Mouse (Mus musculus): Measurements from ENCODE around the gene Esp1. TPM values are rescaled to one million over a fixed set of nuclear protein-coding genes. Genes with fewer than 3 reads are reported as not detected.
"Not testable (repeated sequence)": the region's sequence is repeated elsewhere in the genome, so short reads cannot be mapped to it uniquely, and the experiment has no call there.

Esp1 gene
- total RNA-seq (2014; rRNA removed) (not detected in 2 replicates), polyA plus RNA-seq (2012; rRNA removed) (not detected in 2 replicates)

- no peaks in the 10 kb centered on the region for H3K79me2 ChIP-seq (ENCODE audit: control insufficient read depth, insufficient read depth, low read length)
- no peak for TF ChIP-seq POLR2A (IDR thresholded peaks at IDR 0.05; ENCODE audit: extremely low read depth, insufficient read depth, low read length)
- no peak for TF ChIP-seq CTCF (IDR thresholded peaks at IDR 0.05; ENCODE audit: low read depth, low read length)
- no peaks in the 10 kb centered on the region for H3K4me1 ChIP-seq (ENCODE audit: control insufficient read depth, insufficient read depth, low read length)
- 80% methylated on average over 2 of the region's 2 CpGs for WGBS
- DNase-seq (ENCODE audit: extremely low read depth, low read depth, low spot score): no peak
- H3K27ac ChIP-seq (replicated peaks; ENCODE audit: insufficient read depth, low read depth, low read length): no peak within 1 kb of the TSS
- H3K4me3 ChIP-seq (ENCODE audit: insufficient read depth, low read depth, low read length): no peak within 1 kb of the TSS
- H3K27me3 ChIP-seq (ENCODE audit: control insufficient read depth, insufficient read depth, low read length): no peaks in the 10 kb centered on the region
- H3K36me3 ChIP-seq (ENCODE audit: control insufficient read depth, insufficient read depth, low read length): no peaks in the 10 kb centered on the region
- H3K9ac ChIP-seq (ENCODE audit: low read depth, low read length): no peak within 1 kb of the TSS
Measured at GRCm38 (mm10) chr17:40726820-40727219, at the start of gene Esp1. Esp1 (plus strand) TSS chr17:40727120.

GRCm38 (mm10) chr17:40716273-40716672 is 10.6 kb upstream of the Esp1 start:
- Histone ChIP-seq H3K4me3 (ENCODE audit: insufficient read depth, low read depth, low read length) (no peak overlapping the region), H3K9ac (ENCODE audit: low read depth, low read length) (no peak overlapping the region), H3K27me3 (ENCODE audit: control insufficient read depth, insufficient read depth, low read length) (no peaks in the 10 kb centered on the region), H3K36me3 (ENCODE audit: control insufficient read depth, insufficient read depth, low read length) (no peaks in the 10 kb centered on the region), H3K27ac (replicated peaks; ENCODE audit: insufficient read depth, low read depth, low read length) (no peak overlapping the region), H3K4me1 (ENCODE audit: control insufficient read depth, insufficient read depth, low read length) (no peaks in the 10 kb centered on the region; the same call in 1 of the 2 replicates), H3K79me2 (ENCODE audit: control insufficient read depth, insufficient read depth, low read length) (no peaks in the 10 kb centered on the region)
- TF ChIP-seq POLR2A (IDR thresholded peaks at IDR 0.05; ENCODE audit: extremely low read depth, insufficient read depth, low read length): no peak
- TF ChIP-seq CTCF (IDR thresholded peaks at IDR 0.05; ENCODE audit: low read depth, low read length): no peak
- peak; percentile 23 for DNase-seq (ENCODE audit: extremely low read depth, low read depth, low spot score)

- H3K27me3 ChIP-seq (ENCODE audit: control insufficient read depth, insufficient read depth, low read length); H3K79me2 ChIP-seq (ENCODE audit: control insufficient read depth, insufficient read depth, low read length); H3K9ac ChIP-seq (ENCODE audit: low read depth, low read length); H3K4me3 ChIP-seq (ENCODE audit: insufficient read depth, low read depth, low read length); H3K27ac ChIP-seq (replicated peaks; ENCODE audit: insufficient read depth, low read depth, low read length); H3K36me3 ChIP-seq (ENCODE audit: control insufficient read depth, insufficient read depth, low read length); H3K4me1 ChIP-seq (ENCODE audit: control insufficient read depth, insufficient read depth, low read length): not testable (repeated sequence)
- peak; percentile 43 for DNase-seq (ENCODE audit: extremely low read depth, low read depth, low spot score)
Measured at GRCm38 (mm10) chr17:40717055-40717454, 9.9 kb upstream of the Esp1 start.

- TF ChIP-seq CTCF (IDR thresholded peaks at IDR 0.05; ENCODE audit: low read depth, low read length) (no peak), POLR2A (IDR thresholded peaks at IDR 0.05; ENCODE audit: extremely low read depth, insufficient read depth, low read length) (no peak)
Measured at GRCm38 (mm10) chr17:40731296-40731695, 4.4 kb downstream of the Esp1 start.

GRCm38 (mm10) chr17:40731724-40732123 is 4.8 kb downstream of the Esp1 start:
- Histone ChIP-seq H3K79me2 (ENCODE audit: control insufficient read depth, insufficient read depth, low read length) (no peaks in the 10 kb centered on the region), H3K4me1 (ENCODE audit: control insufficient read depth, insufficient read depth, low read length) (no peaks in the 10 kb centered on the region), H3K27me3 (ENCODE audit: control insufficient read depth, insufficient read depth, low read length) (no peaks in the 10 kb centered on the region), H3K36me3 (ENCODE audit: control insufficient read depth, insufficient read depth, low read length) (no peaks in the 10 kb centered on the region), H3K9ac (ENCODE audit: low read depth, low read length) (no peak overlapping the region), H3K27ac (replicated peaks; ENCODE audit: insufficient read depth, low read depth, low read length) (no peak overlapping the region), H3K4me3 (ENCODE audit: insufficient read depth, low read depth, low read length) (no peak overlapping the region)
- no peak for DNase-seq (ENCODE audit: extremely low read depth, low read depth, low spot score)
- WGBS: 45% methylated on average over 4 of the region's 4 CpGs
- TF ChIP-seq POLR2A (IDR thresholded peaks at IDR 0.05; ENCODE audit: extremely low read depth, insufficient read depth, low read length): no peak
- TF ChIP-seq CTCF (IDR thresholded peaks at IDR 0.05; ENCODE audit: low read depth, low read length): no peak

More at GRCm38 (mm10) chr17:40731296-40731695, 4.4 kb downstream of the Esp1 start:
- no peak for DNase-seq (ENCODE audit: extremely low read depth, low read depth, low spot score)
- Histone ChIP-seq H3K79me2 (ENCODE audit: control insufficient read depth, insufficient read depth, low read length) (no peaks in the 10 kb centered on the region), H3K27me3 (ENCODE audit: control insufficient read depth, insufficient read depth, low read length) (no peaks in the 10 kb centered on the region), H3K9ac (ENCODE audit: low read depth, low read length) (no peak overlapping the region), H3K27ac (replicated peaks; ENCODE audit: insufficient read depth, low read depth, low read length) (no peak overlapping the region), H3K36me3 (ENCODE audit: control insufficient read depth, insufficient read depth, low read length) (no peaks in the 10 kb centered on the region), H3K4me3 (ENCODE audit: insufficient read depth, low read depth, low read length) (no peak overlapping the region), H3K4me1 (ENCODE audit: control insufficient read depth, insufficient read depth, low read length) (no peaks in the 10 kb centered on the region)
- 68% methylated on average over 2 of the region's 2 CpGs for WGBS

GRCm38 (mm10) chr17:40763662-40764061 is 36.7 kb downstream of the Esp1 start:
- no peaks in the 10 kb centered on the region for H3K79me2 ChIP-seq (ENCODE audit: control insufficient read depth, insufficient read depth, low read length)
- whole genome bisulfite sequencing: 69% methylated on average over 4 of the region's 4 CpGs
- H3K4me3 ChIP-seq (ENCODE audit: insufficient read depth, low read depth, low read length): no peak overlapping the region
- H3K4me1 ChIP-seq (ENCODE audit: control insufficient read depth, insufficient read depth, low read length): no peaks in the 10 kb centered on the region
- no peaks in the 10 kb centered on the region for H3K36me3 ChIP-seq (ENCODE audit: control insufficient read depth, insufficient read depth, low read length)
- H3K9ac ChIP-seq (ENCODE audit: low read depth, low read length): no peak overlapping the region
- TF ChIP-seq POLR2A (IDR thresholded peaks at IDR 0.05; ENCODE audit: extremely low read depth, insufficient read depth, low read length) (no peak), CTCF (IDR thresholded peaks at IDR 0.05; ENCODE audit: low read depth, low read length) (no peak)
- peak; percentile 2 for DNase-seq (ENCODE audit: extremely low read depth, low read depth, low spot score)
- no peaks in the 10 kb centered on the region for H3K27me3 ChIP-seq (ENCODE audit: control insufficient read depth, insufficient read depth, low read length)
- H3K27ac ChIP-seq (replicated peaks; ENCODE audit: insufficient read depth, low read depth, low read length): no peak overlapping the region
